Mouse (Mus musculus): ENCODE data around the gene Dtd1. TPM values are rescaled to one million over a fixed set of nuclear protein-coding genes. Genes with fewer than 3 reads are reported as not detected.

Dtd1 gene
- total RNA-seq, 2 experiments from 2014 or later: 11.3 to 11.5 TPM

- intact Hi-C loops (cut with DNase I): no loop called here
- no peak for DNase-seq
Measured at GRCm38 (mm10) chr2:144755016-144755415, 155.3 kb downstream of the Dtd1 start.

GRCm38 (mm10) chr2:144760666-144761065 is 161.0 kb downstream of the Dtd1 start:
- DNase-seq: no peak
- intact Hi-C loops (cut with DNase I): no loop called here

- intact Hi-C loops (cut with DNase I): no loop called here
- no peak for DNase-seq
Measured at GRCm38 (mm10) chr2:144763706-144764105, 164.0 kb downstream of the Dtd1 start.

GRCm38 (mm10) chr2:144764116-144764788 is 164.6 kb downstream of the Dtd1 start:
- intact Hi-C loops (cut with DNase I): no loop called here
- no peak for DNase-seq

GRCm38 (mm10) chr2:144765219-144765618 is 165.5 kb downstream of the Dtd1 start:
- intact Hi-C loops (cut with DNase I): no loop called here

GRCm38 (mm10) chr2:144768375-144769117 is 168.8 kb downstream of the Dtd1 start:
- peak; percentile 14 to 20 for DNase-seq
- intact Hi-C loops (cut with DNase I): no loop called here

More at GRCm38 (mm10) chr2:144765219-144765618, 165.5 kb downstream of the Dtd1 start:
- no peak for DNase-seq

GRCm38 (mm10) chr2:144769118-144769496 is 169.4 kb downstream of the Dtd1 start:
- intact Hi-C loops (cut with DNase I): no loop called here
- no peak for DNase-seq

- peak; percentile 41 to 52 for DNase-seq
Measured at GRCm38 (mm10) chr2:144769556-144769955, 169.9 kb downstream of the Dtd1 start.

GRCm38 (mm10) chr2:144770452-144770941 is 170.8 kb downstream of the Dtd1 start:
- DNase-seq: no peak
- intact Hi-C loops (cut with DNase I): no loop called here

More at GRCm38 (mm10) chr2:144769556-144769955, 169.9 kb downstream of the Dtd1 start:
- intact Hi-C loops (cut with DNase I): no loop called here

- no peak for DNase-seq
- intact Hi-C loops (cut with DNase I): no loop called here
Measured at GRCm38 (mm10) chr2:144771841-144772240, 172.1 kb downstream of the Dtd1 start.

- intact Hi-C loops (cut with DNase I): no loop called here
- peak; percentile 18 to 21 for DNase-seq
Measured at GRCm38 (mm10) chr2:144774636-144775160, 175.0 kb downstream of the Dtd1 start.

GRCm38 (mm10) chr2:144775626-144776025 is 175.9 kb downstream of the Dtd1 start:
- no peak for DNase-seq
- intact Hi-C loops (cut with DNase I): no loop called here

- no peak for DNase-seq
- intact Hi-C loops (cut with DNase I): no loop called here
Measured at GRCm38 (mm10) chr2:144779263-144779662, 179.6 kb downstream of the Dtd1 start.

GRCm38 (mm10) chr2:144780731-144781130 is 181.0 kb downstream of the Dtd1 start:
- peak in 1 of 2 experiments; percentile 12 for DNase-seq
- intact Hi-C loops (cut with DNase I): no loop called here

- no peak for DNase-seq
- intact Hi-C loops (cut with DNase I): no loop called here
Measured at GRCm38 (mm10) chr2:144781871-144782270, 182.2 kb downstream of the Dtd1 start.

- intact Hi-C loops (cut with DNase I): no loop called here
- no peak for DNase-seq
Measured at GRCm38 (mm10) chr2:144782481-144782880, 182.8 kb downstream of the Dtd1 start.

GRCm38 (mm10) chr2:144783190-144783589 is 183.5 kb downstream of the Dtd1 start:
- intact Hi-C loops (cut with DNase I): no loop called here
- DNase-seq: no peak

- DNase-seq: no peak
- intact Hi-C loops (cut with DNase I): no loop called here
Measured at GRCm38 (mm10) chr2:144783831-144784230, 184.1 kb downstream of the Dtd1 start.

GRCm38 (mm10) chr2:144791671-144792294 is 192.1 kb downstream of the Dtd1 start:
- intact Hi-C loops (cut with DNase I): no loop called here
- no peak for DNase-seq

- DNase-seq: no peak
- intact Hi-C loops (cut with DNase I): no loop called here
Measured at GRCm38 (mm10) chr2:144797515-144797914, 197.8 kb downstream of the Dtd1 start.
